Mouse (Mus musculus) olfactory bulb, adult 2 months (tissue): ENCODE results near the gene Dcaf7.

Experiments
- CTCF ChIP-seq: fragments of 200-500 bp; IDR thresholded peaks from 2 replicates; pipeline ENCODE4 v1.5.1; 2012; ENCODE audit warnings: low read depth, mild to moderate bottlenecking, low read length, moderate library complexity; ENCODE audit not compliant: insufficient read depth
- POLR2A ChIP-seq: fragments of 200-500 bp; IDR thresholded peaks from 2 replicates; pipeline ENCODE4 v1.6.1; 2012; ENCODE audit warnings: mild to moderate bottlenecking, low read depth, low read length, moderate library complexity; ENCODE audit not compliant: insufficient read depth

DNA sequence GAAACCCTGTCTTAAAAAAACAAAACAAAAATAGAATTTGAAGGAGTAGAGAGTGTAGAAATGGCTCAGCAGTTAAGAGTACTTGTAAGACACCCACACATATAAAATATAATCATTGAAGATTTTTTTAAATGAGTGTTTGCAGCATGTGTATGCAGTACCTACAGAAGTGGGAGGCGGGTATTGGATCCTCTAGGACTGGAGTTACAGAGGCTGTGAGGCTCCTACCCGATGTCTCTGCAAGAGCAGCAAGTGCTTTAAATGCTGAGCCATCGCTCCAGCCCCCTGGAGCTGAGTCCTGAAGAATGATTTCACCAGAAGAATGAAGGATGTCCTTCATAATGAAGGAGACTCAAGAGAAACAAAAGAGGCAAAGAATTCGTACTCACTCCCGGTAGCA is 27.1 kb downstream of the Dcaf7 start:
- no peak for TF ChIP-seq CTCF
- no peak for TF ChIP-seq POLR2A
